Mouse (Mus musculus) embryonic fibroblast, embryonic 13.5 days (primary cell): ENCODE measurements around the gene Ephb2.

Source experiments
- CTCF ChIP-seq: IDR thresholded peaks from 2 replicates; pipeline ENCODE4 v1.5.1; 2011; ENCODE audit warnings: mild to moderate bottlenecking, control low read depth, low read length, moderate library complexity, borderline replicate concordance; ENCODE audit not compliant: insufficient read depth
- POLR2A ChIP-seq: IDR thresholded peaks from 2 replicates; pipeline ENCODE4 v1.6.1; 2011; ENCODE audit warnings: low read depth, mild to moderate bottlenecking, control low read depth, low read length, moderate library complexity

DNA sequence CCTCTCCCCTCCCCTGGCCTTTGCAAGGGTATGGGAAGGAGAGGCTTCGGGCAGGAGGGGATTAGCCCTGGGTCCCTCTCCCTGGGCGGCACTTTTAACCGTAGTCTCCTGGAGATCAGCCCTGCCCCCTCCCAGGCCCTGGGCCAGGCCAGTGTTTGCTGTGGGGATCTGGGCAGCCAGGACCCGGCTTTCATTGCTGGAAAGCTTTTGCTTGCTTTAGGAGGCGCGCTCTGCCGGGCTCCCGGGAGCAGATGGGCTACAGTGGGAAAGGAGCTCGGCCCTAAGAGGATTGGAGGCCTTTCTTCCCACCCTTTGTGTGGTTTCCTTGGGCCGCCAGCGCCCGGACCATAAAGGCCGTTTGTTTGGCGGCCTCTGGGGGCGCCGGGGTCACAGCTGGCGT, 26.0 kb upstream of the Ephb2 start:
- TF ChIP-seq CTCF = no peak
- no peak for TF ChIP-seq POLR2A
